Mouse (Mus musculus) limb, embryonic 14.5 days (tissue): ENCODE data around the gene Adam22. TPM values are rescaled to one million over a fixed set of nuclear protein-coding genes. Genes with fewer than 3 reads are reported as not detected.

Experiments used
- ATAC-seq: fragments of 200-750 bp; cut with Nextera tagmentation; 2 replicates; pipeline ENCODE4 v1.8.0; 2017; ENCODE audit warnings: low read depth, moderate number of reproducible peaks, moderate TSS enrichment; ENCODE audit not compliant: low FRiP score
- DNase-seq: peaks from one replicate; pipeline ENCODE4 v3.0.0-alpha.2; 2015; ENCODE audit warnings: low spot score
- H3K27ac ChIP-seq: fragments of 300-500 bp; sonication (generic); replicated peaks from 2 replicates; pipeline ENCODE4 v1.5.1; 2014; ENCODE audit warnings: low read depth, mild to moderate bottlenecking, low read length, moderate library complexity, mixed read lengths
- H3K27me3 ChIP-seq: fragments of 300-500 bp; sonication (generic); 2 replicates; pipeline ENCODE4 v1.6.1; 2014; ENCODE audit warnings: low read length, mixed read lengths; ENCODE audit not compliant: control insufficient read depth, insufficient read depth
- H3K36me3 ChIP-seq: fragments of 300-500 bp; sonication (generic); 2 replicates; pipeline ENCODE4 v1.6.1; 2014; ENCODE audit warnings: mild to moderate bottlenecking, low read length, moderate library complexity, mixed read lengths; ENCODE audit not compliant: control insufficient read depth, insufficient read depth
- H3K4me1 ChIP-seq: fragments of 300-500 bp; sonication (generic); 2 replicates; pipeline ENCODE4 v1.6.1; 2014; ENCODE audit warnings: antibody characterized with exemption, low read length, mixed read lengths; ENCODE audit not compliant: control insufficient read depth, insufficient read depth
- H3K4me2 ChIP-seq: fragments of 300-500 bp; sonication (generic); replicated peaks from 2 replicates; pipeline ENCODE4 v1.6.1; 2014; ENCODE audit warnings: low read depth, mild to moderate bottlenecking, low read length, moderate library complexity; ENCODE audit not compliant: severe bottlenecking
- H3K4me3 ChIP-seq: fragments of 300-500 bp; sonication (generic); replicated peaks from 2 replicates; pipeline ENCODE4 v1.5.1; 2014; ENCODE audit warnings: low read length
- H3K9ac ChIP-seq: fragments of 300-500 bp; sonication (generic); 2 replicates; pipeline ENCODE4 v1.6.1; 2014; ENCODE audit warnings: mild to moderate bottlenecking, low read depth, low read length, moderate library complexity; ENCODE audit not compliant: severe bottlenecking
- H3K9me3 ChIP-seq: fragments of 300-500 bp; sonication (generic); 2 replicates; pipeline ENCODE4 v1.6.1; 2016; ENCODE audit warnings: low read length; ENCODE audit not compliant: control insufficient read depth
- POLR2A ChIP-seq: fragments of 200-500 bp; IDR thresholded peaks from 2 replicates; pipeline ENCODE4 v1.8.0; 2012; ENCODE audit warnings: inconsistent platforms, mild to moderate bottlenecking, moderate library complexity, borderline replicate concordance; ENCODE audit not compliant: insufficient read depth, insufficient read length; ENCODE audit errors: extremely low read depth
- WGBS: fragments of 180-500 bp; shearing (Covaris S2); extraction: QIAGEN DNeasy Blood & Tissue Kit; methylation state at CpG from one replicate; pipeline ENCODE4 v1.1.7; 2014; 5-methylcytosine and 5-hydroxymethylcytosine counted together
- polyA plus RNA-seq, 2 experiments: library from polyadenylated mRNA; depleted of rRNA in 1 of 2; stranded (reverse) in 1 of 2; unstranded in 1 of 2; fragments of >200 nt; fragmentation: Nextera tagmentation in 1 of 2; extraction: Ambion mirVana in 1 of 2; gene quantifications; 2 replicates each; pipeline versions ENCODE4 v1.2.1 to v1.2.3; 2012 to 2014

Gene Adam22
- polyA plus RNA-seq, 2 experiments, result 8.6 to 14.3 TPM

DNA sequence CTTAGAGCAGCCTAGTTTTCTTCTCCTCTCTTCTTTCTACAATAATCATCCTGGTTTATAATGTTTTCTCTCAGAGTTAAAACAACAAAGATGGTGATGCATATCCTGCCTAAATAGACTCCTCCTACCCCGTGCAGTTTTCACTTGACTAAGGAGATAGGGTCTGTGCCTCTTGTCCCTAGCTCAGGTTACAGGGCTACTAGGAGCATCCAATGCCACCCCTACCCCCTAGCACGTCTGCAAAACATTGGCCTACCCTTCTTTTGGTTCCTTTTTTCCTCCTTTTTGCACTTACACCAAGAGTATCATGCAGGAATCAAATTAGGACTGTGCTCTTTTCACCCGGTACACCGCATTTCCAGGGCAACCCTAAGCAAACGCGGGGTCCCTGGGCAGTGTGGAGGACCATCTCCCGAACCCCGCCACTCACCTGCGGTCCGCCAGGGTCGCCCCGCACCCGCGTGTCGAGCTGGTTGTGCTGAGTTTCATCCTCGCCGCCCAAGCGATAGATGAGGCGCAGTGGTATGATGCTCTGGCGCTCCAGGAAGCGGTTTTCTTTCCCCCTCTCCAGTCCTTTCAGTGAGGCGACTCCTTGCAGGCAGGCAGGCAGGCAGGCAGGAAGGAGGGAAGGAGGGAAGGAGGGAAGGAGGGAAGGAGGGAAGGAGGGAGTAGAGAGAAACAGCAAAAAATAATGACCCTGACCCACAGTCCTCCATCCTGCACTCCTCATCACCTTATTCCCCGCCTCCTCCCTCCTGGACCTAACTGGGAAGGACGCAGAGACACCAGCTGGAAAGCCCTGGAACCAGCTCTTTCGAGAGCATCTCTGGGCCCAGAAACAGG lies 968 bp downstream of the Adam22 start:
- Histone ChIP-seq H3K27me3 (no peaks in the 10 kb centered on the region), H3K4me2 (peak overlapping the region; percentile 77), H3K9me3 (no peaks in the 10 kb centered on the region), H3K36me3 (no peaks in the 10 kb centered on the region), H3K4me3 (peak overlapping the region; percentile 73), H3K9ac (peak overlapping the region; percentile 72), H3K27ac (no peak overlapping the region), H3K4me1 (peaks cover 6% of the 10 kb centered on the region; the same call in 1 of the 2 replicates)
- no peak for ATAC-seq
- no peak for TF ChIP-seq POLR2A
- no peak for DNase-seq
- WGBS, result 2% methylated on average over 24 of the region's 25 CpGs

DNA sequence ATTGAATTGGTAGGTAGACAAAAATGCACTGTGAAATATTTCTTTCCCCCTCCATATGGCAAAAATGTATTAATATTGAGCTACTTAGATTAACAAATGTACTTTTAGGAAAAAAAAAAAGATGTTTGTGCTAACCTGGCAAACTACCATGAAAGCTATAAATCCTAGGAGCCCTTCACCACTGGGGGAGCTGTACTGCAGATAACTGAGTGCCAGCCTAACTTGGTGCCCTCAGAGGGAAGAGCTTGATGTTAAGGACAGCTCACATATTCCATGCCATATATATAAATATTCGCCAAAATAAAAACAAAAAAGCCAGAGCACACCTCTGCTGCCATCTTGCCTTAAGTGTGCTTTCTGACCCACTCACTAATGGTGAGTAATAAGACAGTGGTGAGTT lies 5.6 kb downstream of the Adam22 start:
- 52% methylated on average over 1 of the region's 1 CpGs for WGBS
- ATAC-seq, result no peak
- H3K36me3 ChIP-seq, result no peaks in the 10 kb centered on the region
- H3K4me2 ChIP-seq, result no peak overlapping the region
- no peak overlapping the region for H3K27ac ChIP-seq
- DNase-seq, result no peak
- peaks cover 6% of the 10 kb centered on the region; the same call in 1 of the 2 replicates for H3K4me1 ChIP-seq
- H3K4me3 ChIP-seq, result no peak overlapping the region
- no peak for TF ChIP-seq POLR2A
- no peaks in the 10 kb centered on the region for H3K27me3 ChIP-seq
- no peak overlapping the region for H3K9ac ChIP-seq
- no peaks in the 10 kb centered on the region for H3K9me3 ChIP-seq

DNA sequence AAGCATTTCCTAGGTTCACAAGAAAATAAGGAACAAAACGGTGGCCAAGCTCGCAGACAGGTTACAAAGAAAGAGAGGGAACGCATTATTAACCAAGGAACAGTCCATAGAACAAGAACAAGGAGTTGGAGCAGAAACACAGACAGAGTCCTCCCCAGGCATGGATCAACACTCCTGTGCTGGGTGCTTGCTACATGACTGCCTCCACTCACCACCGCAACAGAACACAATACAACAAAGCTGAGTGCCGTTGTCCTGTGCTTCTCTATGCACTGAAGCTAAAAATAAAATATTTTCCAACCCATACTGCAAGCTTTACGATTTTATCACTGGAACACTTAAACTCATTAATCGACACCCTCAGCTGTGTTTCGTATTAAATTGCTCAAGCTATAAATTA lies 10.3 kb downstream of the Adam22 start:
- Histone ChIP-seq H3K36me3 (no peaks in the 10 kb centered on the region), H3K27me3 (no peaks in the 10 kb centered on the region), H3K27ac (no peak overlapping the region), H3K9ac (no peak overlapping the region), H3K4me3 (no peak overlapping the region), H3K9me3 (no peaks in the 10 kb centered on the region), H3K4me1 (no peaks in the 10 kb centered on the region), H3K4me2 (no peak overlapping the region)
- 75% methylated on average over 8 of the region's 8 CpGs for WGBS
- no peak for DNase-seq
- no peak for TF ChIP-seq POLR2A
- no peak for ATAC-seq

DNA sequence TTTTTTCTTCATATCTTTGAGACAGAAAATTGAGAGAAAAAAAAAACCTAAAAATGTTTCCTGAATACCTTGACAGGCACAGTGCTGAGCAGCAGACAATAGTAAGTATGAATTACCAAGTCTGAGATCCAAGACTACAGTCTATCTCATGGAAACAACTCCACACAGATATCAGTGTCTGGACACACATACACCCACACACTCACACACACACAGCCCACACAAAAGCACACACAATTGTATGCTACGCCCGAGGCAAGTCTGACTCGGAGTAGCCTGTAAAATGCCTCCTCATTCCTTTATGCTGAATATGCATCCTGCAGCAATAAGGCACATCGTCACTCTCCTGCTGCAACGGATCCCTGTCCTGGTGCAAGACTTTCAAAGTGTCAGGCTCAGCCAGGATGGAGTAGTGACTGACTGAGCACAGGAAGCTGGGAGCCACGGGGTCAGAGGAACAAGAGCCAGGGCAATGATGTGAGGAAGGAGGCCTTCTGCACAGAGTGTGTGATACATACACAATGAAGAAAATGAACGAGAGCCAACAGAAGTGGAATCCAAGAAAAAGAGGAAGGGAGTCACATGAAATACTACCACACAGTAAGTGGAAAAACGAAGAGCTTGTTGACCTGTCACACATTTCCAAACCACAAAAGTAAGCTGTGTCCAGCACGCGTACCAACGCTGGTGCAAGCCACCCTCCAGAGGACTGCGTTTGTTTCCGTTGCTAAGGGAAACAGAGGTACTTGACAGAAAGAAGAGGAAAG lies 10.9 kb downstream of the Adam22 start:
- H3K4me3 ChIP-seq, result no peak overlapping the region
- no peak for TF ChIP-seq POLR2A
- H3K27me3 ChIP-seq, result no peaks in the 10 kb centered on the region
- H3K9ac ChIP-seq, result no peak overlapping the region
- H3K27ac ChIP-seq, result no peak overlapping the region
- DNase-seq, result no peak
- no peak overlapping the region for H3K4me2 ChIP-seq
- H3K9me3 ChIP-seq, result no peaks in the 10 kb centered on the region
- 49% methylated on average over 13 of the region's 13 CpGs for WGBS
- H3K4me1 ChIP-seq, result no peaks in the 10 kb centered on the region
- H3K36me3 ChIP-seq, result no peaks in the 10 kb centered on the region
- ATAC-seq, result peak; percentile 19; the same call in 1 of the 2 replicates

DNA sequence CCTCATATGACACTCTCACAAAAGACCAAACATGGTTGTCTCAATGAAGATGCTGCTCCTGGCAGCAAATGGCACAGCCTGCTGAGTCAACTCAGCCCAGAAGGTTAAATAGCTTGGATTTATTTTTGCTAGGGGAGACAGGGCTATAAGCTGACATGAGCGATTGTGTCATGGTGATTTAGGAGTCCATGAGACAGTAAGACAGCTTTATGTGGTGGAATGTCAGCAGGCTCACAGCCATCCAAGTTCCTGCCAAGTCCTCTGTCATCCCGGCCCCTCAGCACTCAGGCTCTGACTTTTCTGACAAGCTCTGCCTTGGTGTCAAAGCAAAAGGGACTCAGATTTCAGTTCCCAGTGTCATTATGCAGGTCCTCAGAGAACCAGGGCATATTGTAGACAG lies 11.6 kb downstream of the Adam22 start:
- WGBS, result 36% methylated on average over 2 of the region's 2 CpGs
- no peaks in the 10 kb centered on the region for H3K27me3 ChIP-seq
- ATAC-seq (0 out of 2 replicates have a peak, but pooled peaks have one; percentile 19), DNase-seq (peak; percentile 31)
- no peak for TF ChIP-seq POLR2A
- H3K4me3 ChIP-seq, result no peak overlapping the region
- no peak overlapping the region for H3K4me2 ChIP-seq
- H3K36me3 ChIP-seq, result no peaks in the 10 kb centered on the region
- H3K9ac ChIP-seq, result no peak overlapping the region
- H3K9me3 ChIP-seq, result no peaks in the 10 kb centered on the region
- H3K27ac ChIP-seq, result no peak overlapping the region
- H3K4me1 ChIP-seq, result no peaks in the 10 kb centered on the region
